Mouse (Mus musculus): ENCODE results near the gene AI413582.

DNA sequence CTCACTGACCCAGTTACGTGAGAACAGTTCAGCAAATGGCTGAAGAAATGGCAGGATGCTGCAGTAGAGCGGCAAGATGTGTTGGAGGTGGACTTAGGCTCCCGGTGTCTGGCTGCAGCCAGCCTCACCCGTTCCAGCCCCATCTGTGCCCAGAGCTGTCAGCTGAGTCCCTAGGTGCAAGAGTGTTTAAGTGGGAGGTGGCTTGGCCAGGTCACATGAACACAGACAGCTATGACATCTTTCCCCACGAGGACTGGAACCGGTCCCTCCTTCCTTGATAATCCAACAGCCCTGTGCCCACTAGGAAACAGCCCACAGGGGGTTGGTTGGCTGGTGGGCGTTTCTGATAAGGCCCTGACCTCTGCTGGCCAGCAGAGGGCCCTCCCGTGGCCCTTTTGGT is 37.5 kb downstream of the AI413582 start:
- no peak for TF ChIP-seq TCF12 (IDR thresholded peaks at IDR 0.05; ENCODE audit: low read depth, low read length)
- TF ChIP-seq CTCF (conservative IDR thresholded peaks at IDR 0.05 in 1 of 2, IDR thresholded peaks at IDR 0.05 in 1 of 2; ENCODE audit: low read depth in 2 of 2, low read length in 2 of 2), result peak in 1 of 2 experiments; percentile 40; a peak in 2 of 4 replicates
- no peak for TF ChIP-seq ETS1 (conservative IDR thresholded peaks at IDR 0.05; ENCODE audit: low read depth, low read length)
- no peak for TF ChIP-seq POLR2A (IDR thresholded peaks at IDR 0.05; ENCODE audit: low read depth, low read length)
- no peak for TF ChIP-seq NRF1 (IDR thresholded peaks at IDR 0.05; ENCODE audit: low read depth, low read length)
- TF ChIP-seq ZKSCAN1 (IDR thresholded peaks at IDR 0.05; ENCODE audit: borderline replicate concordance, low read depth, low read length), result no peak
- no peak for TF ChIP-seq CHD1 (IDR thresholded peaks at IDR 0.05; ENCODE audit: low read depth, low read length)
- no peak for TF ChIP-seq JUN (IDR thresholded peaks at IDR 0.05; ENCODE audit: insufficient read depth, low read depth, low read length)
- no peak for TF ChIP-seq USF2 (conservative IDR thresholded peaks at IDR 0.05; ENCODE audit: low read depth, low read length)
- TF ChIP-seq MAX (IDR thresholded peaks at IDR 0.05; ENCODE audit: low read length), result no peak
- no peak for TF ChIP-seq GABPA (IDR thresholded peaks at IDR 0.05; ENCODE audit: insufficient replicate concordance, low read depth, low read length)
